Mouse (Mus musculus): ENCODE measurements at regions not wholly inside any gene's neighbourhood (a gene's known extent, or its start where the extent isn't known, plus 50 kb on each side); places are given as distances from the start of the nearest gene placed in this dataset.

GRCm38 (mm10) chr5:100218256-100218851 is 58.7 kb upstream of the Tmem150c start:
- Histone ChIP-seq H3K27me3 (ENCODE audit: control insufficient read depth, insufficient read depth, low read length) (no peaks in the 10 kb centered on the region), H3K27ac (ENCODE audit: low read depth, low read length) (no peak overlapping the region), H3K4me2 (ENCODE audit: low read depth, low read length) (no peak overlapping the region), H3K36me3 (ENCODE audit: control insufficient read depth, insufficient read depth, low read length) (no peaks in the 10 kb centered on the region), H3K9ac (replicated peaks; ENCODE audit: low read depth, low read length) (no peak overlapping the region), H3K4me3 (ENCODE audit: low read depth, low read length) (no peak overlapping the region), H3K4me1 (ENCODE audit: control insufficient read depth, insufficient read depth, low read length) (no peaks in the 10 kb centered on the region), H3K9me3 (ENCODE audit: control insufficient read depth, low read length) (no peaks in the 10 kb centered on the region)
- WGBS = 92% methylated on average over 3 of the region's 3 CpGs
- no peak for ATAC-seq (ENCODE audit: low read depth)

GRCm38 (mm10) chr5:100217178-100218035 is 57.8 kb upstream of the Tmem150c start:
- H3K4me3 ChIP-seq (ENCODE audit: low read depth, low read length) = no peak overlapping the region
- H3K9me3 ChIP-seq (ENCODE audit: control insufficient read depth, low read length) = no peaks in the 10 kb centered on the region
- no peak overlapping the region for H3K27ac ChIP-seq (ENCODE audit: low read depth, low read length)
- no peak overlapping the region for H3K9ac ChIP-seq (replicated peaks; ENCODE audit: low read depth, low read length)
- no peak for ATAC-seq (ENCODE audit: low read depth)
- H3K4me1 ChIP-seq (ENCODE audit: control insufficient read depth, insufficient read depth, low read length) = no peaks in the 10 kb centered on the region
- no peaks in the 10 kb centered on the region for H3K36me3 ChIP-seq (ENCODE audit: control insufficient read depth, insufficient read depth, low read length)
- H3K27me3 ChIP-seq (ENCODE audit: control insufficient read depth, insufficient read depth, low read length) = no peaks in the 10 kb centered on the region
- 24% methylated on average over 17 of the region's 17 CpGs for WGBS
- no peak overlapping the region for H3K4me2 ChIP-seq (ENCODE audit: low read depth, low read length)

GRCm38 (mm10) chr5:100213901-100214300 is 54.3 kb upstream of the Tmem150c start:
- no peak for ATAC-seq (ENCODE audit: low read depth)
- Histone ChIP-seq H3K9me3 (ENCODE audit: control insufficient read depth, low read length) (no peaks in the 10 kb centered on the region), H3K4me1 (ENCODE audit: control insufficient read depth, insufficient read depth, low read length) (no peaks in the 10 kb centered on the region), H3K4me3 (ENCODE audit: low read depth, low read length) (no peak overlapping the region), H3K27me3 (ENCODE audit: control insufficient read depth, insufficient read depth, low read length) (no peaks in the 10 kb centered on the region), H3K9ac (replicated peaks; ENCODE audit: low read depth, low read length) (no peak overlapping the region), H3K27ac (ENCODE audit: low read depth, low read length) (no peak overlapping the region), H3K36me3 (ENCODE audit: control insufficient read depth, insufficient read depth, low read length) (no peaks in the 10 kb centered on the region), H3K4me2 (ENCODE audit: low read depth, low read length) (no peak overlapping the region)
- 54% methylated on average over 8 of the region's 8 CpGs for WGBS

GRCm38 (mm10) chr5:100210708-100211107 is 51.1 kb upstream of the Tmem150c start:
- no peak for ATAC-seq (ENCODE audit: low read depth)
- H3K27ac ChIP-seq (ENCODE audit: low read depth, low read length) = no peak overlapping the region
- no peak overlapping the region for H3K9ac ChIP-seq (replicated peaks; ENCODE audit: low read depth, low read length)
- WGBS = 86% methylated on average over 5 of the region's 5 CpGs
- H3K27me3 ChIP-seq (ENCODE audit: control insufficient read depth, insufficient read depth, low read length) = no peaks in the 10 kb centered on the region
- H3K36me3 ChIP-seq (ENCODE audit: control insufficient read depth, insufficient read depth, low read length) = no peaks in the 10 kb centered on the region
- H3K4me1 ChIP-seq (ENCODE audit: control insufficient read depth, insufficient read depth, low read length) = no peaks in the 10 kb centered on the region
- H3K9me3 ChIP-seq (ENCODE audit: control insufficient read depth, low read length) = no peaks in the 10 kb centered on the region
- no peak overlapping the region for H3K4me2 ChIP-seq (ENCODE audit: low read depth, low read length)
- H3K4me3 ChIP-seq (ENCODE audit: low read depth, low read length) = no peak overlapping the region
